Mouse (Mus musculus): ENCODE results near the gene Nynrin.

DNA sequence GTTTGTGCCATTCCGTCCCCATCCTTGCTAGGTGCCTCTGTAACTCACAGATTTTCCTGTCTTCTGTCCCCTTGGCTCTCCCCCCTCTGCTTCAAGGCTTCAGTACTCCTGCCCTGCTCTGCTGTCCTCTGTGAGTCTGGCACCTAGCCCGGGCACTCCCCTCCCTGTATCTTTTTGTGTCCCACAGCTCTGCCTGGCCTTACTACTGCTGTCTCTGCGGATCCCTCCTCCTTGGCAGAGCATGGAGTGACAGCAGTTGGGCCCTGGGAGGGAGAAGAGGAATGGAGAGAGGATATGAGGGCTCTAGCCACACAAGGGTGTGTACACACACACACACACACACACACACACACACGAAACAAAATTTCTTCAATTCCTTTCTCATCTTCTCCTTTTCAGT is 30.4 kb downstream of the Nynrin start, which contains the start of gene Cbln3:
- no peak for TF ChIP-seq CTCF (IDR thresholded peaks at IDR 0.05; ENCODE audit: control insufficient read depth, insufficient read depth, insufficient replicate concordance, low read depth, low read length)
- no peak for TF ChIP-seq POLR2A (IDR thresholded peaks at IDR 0.05; ENCODE audit: control insufficient read depth, low read depth, low read length)
